ENCODE assay signal across 12 mouse cellular contexts in genomic region chr8:126382216-126382615, GRCm38 (mm10). TPM values are rescaled to one million over a fixed set of nuclear protein-coding genes. Genes with fewer than 3 reads are reported as not detected.
DNase-seq lines count a peak whose midpoint lies in the region; ATAC-seq lines count a peak whose summit lies in the region.
"Had no signal": no experiment of that assay in that cellular context is flagged by ENCODE, and none has a peak within 500 bp of the region (broad histone marks: within the 10 kb centered on the region; RNA-seq: fewer than 3 reads in every experiment).

No protein-coding gene starts in this region.

- H3K4me2 ChIP-seq in heart, embryonic 11.5 days: no peak overlapping the region
- H3K4me2 ChIP-seq in neural tube, embryonic 15.5 days: no peak overlapping the region
- H3K4me2 ChIP-seq in neural tube, embryonic 11.5 days (ENCODE audit: low read depth): no peak overlapping the region
- H3K4me2 ChIP-seq: hindbrain, embryonic 15.5 days had no signal

- H3K27ac ChIP-seq in heart, embryonic 11.5 days (ENCODE audit: low read depth, low read length): no peak overlapping the region
- H3K27ac ChIP-seq in neural tube, embryonic 15.5 days (replicated peaks): no peak overlapping the region
- H3K27ac ChIP-seq in neural tube, embryonic 11.5 days (ENCODE audit: low read depth, low read length): no peak overlapping the region
- H3K27ac ChIP-seq: hindbrain, embryonic 15.5 days; macrophage had no signal

- peak; percentile 2 to 22 for DNase-seq in heart, postnatal 10 days
- peak; percentile 15 for DNase-seq in neural tube, embryonic 10.5 days (ENCODE audit: extremely low spot score, low spot score)
- DNase-seq in embryo, embryonic 11 days: peak; percentile 45
- peak; percentile 46 for DNase-seq in neural tube, embryonic 11.5 days (ENCODE audit: low spot score)
- no peak for DNase-seq in right cerebral cortex, postnatal 36 days (ENCODE audit: low spot score in 2 of 2)

- WGBS in heart, embryonic 11.5 days (ENCODE audit: insufficient replicate concordance): 34% methylated on average over 14 of the region's 14 CpGs
- WGBS in neural tube, embryonic 15.5 days: 39% methylated on average over 14 of the region's 14 CpGs
- WGBS in neural tube, embryonic 11.5 days: 47% methylated on average over 14 of the region's 14 CpGs

- no peaks in the 10 kb centered on the region for H3K9me3 ChIP-seq in heart, embryonic 11.5 days (replicated peaks; ENCODE audit: control insufficient read depth, low read length)
- no peaks in the 10 kb centered on the region for H3K9me3 ChIP-seq in neural tube, embryonic 15.5 days (replicated peaks)
- H3K9me3 ChIP-seq in neural tube, embryonic 11.5 days (ENCODE audit: control insufficient read depth, low read length): no peaks in the 10 kb centered on the region
- H3K9me3 ChIP-seq: hindbrain, embryonic 15.5 days had no signal

- intact Hi-C loops in heart, postnatal 10 days (cut with DNase I): loop anchor here (5.0 kb wide), 1 partner anchor 125 kb away; no protein-coding TSS in a partner anchor

- no peak for ATAC-seq in heart, embryonic 11.5 days (replicated peaks; ENCODE audit: insufficient number of reproducible peaks, low FRiP score, low TSS enrichment)
- ATAC-seq in neural tube, embryonic 15.5 days (ENCODE audit: low FRiP score): no peak
- no peak for ATAC-seq in neural tube, embryonic 11.5 days (ENCODE audit: insufficient read depth, low FRiP score, low TSS enrichment)
- no peak for ATAC-seq in erythroblast, adult 5-6 weeks (replicated peaks; ENCODE audit: low FRiP score, poor library complexity, severe bottlenecking)
- ATAC-seq: Patski had no signal

- H3K4me3 ChIP-seq in heart, embryonic 11.5 days (ENCODE audit: low read depth, low read length): no peak overlapping the region
- H3K4me3 ChIP-seq in neural tube, embryonic 15.5 days (replicated peaks): no peak overlapping the region
- H3K4me3 ChIP-seq in neural tube, embryonic 11.5 days (ENCODE audit: low read depth, low read length): no peak overlapping the region
- H3K4me3 ChIP-seq: erythroblast, embryonic 14.5 days; hindbrain, embryonic 15.5 days had no signal

- no peaks in the 10 kb centered on the region for H3K36me3 ChIP-seq in heart, embryonic 11.5 days (ENCODE audit: control insufficient read depth, insufficient read depth, low read length)
- H3K36me3 ChIP-seq in neural tube, embryonic 15.5 days: no peaks in the 10 kb centered on the region
- H3K36me3 ChIP-seq in neural tube, embryonic 11.5 days (ENCODE audit: control insufficient read depth, insufficient read depth, low read length): no peaks in the 10 kb centered on the region
- H3K36me3 ChIP-seq: hindbrain, embryonic 15.5 days had no signal

- no peak overlapping the region for H3K9ac ChIP-seq in heart, embryonic 11.5 days (ENCODE audit: low read depth, low read length)
- no peak overlapping the region for H3K9ac ChIP-seq in neural tube, embryonic 15.5 days (replicated peaks)
- H3K9ac ChIP-seq in neural tube, embryonic 11.5 days (ENCODE audit: low read length): no peak overlapping the region
- H3K9ac ChIP-seq: hindbrain, embryonic 15.5 days had no signal

- H3K4me1 ChIP-seq in heart, embryonic 11.5 days (ENCODE audit: control insufficient read depth, insufficient read depth, low read length): no peaks in the 10 kb centered on the region
- no peaks in the 10 kb centered on the region for H3K4me1 ChIP-seq in neural tube, embryonic 15.5 days
- H3K4me1 ChIP-seq in neural tube, embryonic 11.5 days (ENCODE audit: control insufficient read depth, insufficient read depth, low read length): no peaks in the 10 kb centered on the region
- H3K4me1 ChIP-seq: hindbrain, embryonic 15.5 days had no signal

- no peaks in the 10 kb centered on the region for H3K27me3 ChIP-seq in heart, embryonic 11.5 days (ENCODE audit: control insufficient read depth, insufficient read depth, low read length)
- no peaks in the 10 kb centered on the region for H3K27me3 ChIP-seq in neural tube, embryonic 15.5 days (replicated peaks)
- H3K27me3 ChIP-seq in neural tube, embryonic 11.5 days (ENCODE audit: control insufficient read depth, insufficient read depth, low read length): no peaks in the 10 kb centered on the region
- H3K27me3 ChIP-seq: hindbrain, embryonic 15.5 days; Patski had no signal

RNA-seq across cellular contexts. Expression of gene Coa6, which starts 40.1 kb away (rescaled TPM):
- 10 to 100 TPM; 25.4 to 26.5 TPM for total RNA-seq in heart, postnatal 10 days (2021)
- polyA plus RNA-seq in heart, embryonic 11.5 days (2014; fragmentation: Nextera tagmentation; extraction: Ambion mirVana): 58.2 and 58.7 TPM in 2 replicates
- polyA plus RNA-seq in neural tube, embryonic 15.5 days (2015; fragmentation: Nextera tagmentation; extraction: Ambion mirVana): 46.8 and 51.9 TPM in 2 replicates
- polyA plus RNA-seq in neural tube, embryonic 11.5 days (2014; fragmentation: Nextera tagmentation; extraction: Ambion mirVana): 38.8 and 48.4 TPM in 2 replicates
- 8.6 TPM in 1 of 2 replicates, not detected in the other for total RNA-seq in erythroblast, adult 5-6 weeks (2015; ENCODE audit: low replicate concordance)
- total RNA-seq in erythroblast, adult 5-6 weeks (2017; ENCODE audit: low replicate concordance): 2.9 and 8.1 TPM in 2 replicates

Comparison
In these comparisons a context has a peak if more than half of its experiments do, and no peak if none do; other contexts are left out.
1. DNase-seq: peak in heart, postnatal 10 days (2 of 2), neural tube, embryonic 10.5 days (single experiment), embryo, embryonic 11 days (single experiment) and neural tube, embryonic 11.5 days (single experiment); none in right cerebral cortex, postnatal 36 days (0 of 2).